Mouse (Mus musculus): Measurements from ENCODE around the gene Rho.

Gene Rho

GRCm38 (mm10) chr6:115931639-115932038 is at the start of gene Rho:
Rho (plus strand) TSS chr6:115931748.
- DNase-seq (ENCODE audit: low spot score) = no peak

- no peak for DNase-seq (ENCODE audit: low spot score)
Observed at GRCm38 (mm10) chr6:115884018-115884417, 47.5 kb upstream of the Rho start.

DNA sequence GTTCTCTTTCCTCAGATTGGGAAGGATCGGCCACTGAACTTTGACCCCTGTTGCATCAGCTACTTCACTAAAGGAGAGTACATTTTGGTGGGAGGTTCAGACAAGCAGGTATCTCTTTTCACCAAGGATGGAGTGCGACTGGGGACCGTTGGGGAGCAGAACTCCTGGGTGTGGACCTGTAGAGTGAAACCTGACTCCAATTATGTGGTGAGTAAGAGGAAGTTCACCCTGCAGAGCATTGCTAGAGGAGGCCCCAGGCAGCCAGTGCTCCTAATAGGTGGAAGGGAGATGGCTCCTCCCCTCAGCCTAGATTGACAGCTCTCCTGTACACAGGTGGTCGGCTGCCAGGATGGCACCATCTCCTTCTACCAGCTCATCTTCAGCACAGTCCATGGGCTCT is 44.7 kb upstream of the Rho start:
- DNase-seq (ENCODE audit: low spot score) = no peak

DNA sequence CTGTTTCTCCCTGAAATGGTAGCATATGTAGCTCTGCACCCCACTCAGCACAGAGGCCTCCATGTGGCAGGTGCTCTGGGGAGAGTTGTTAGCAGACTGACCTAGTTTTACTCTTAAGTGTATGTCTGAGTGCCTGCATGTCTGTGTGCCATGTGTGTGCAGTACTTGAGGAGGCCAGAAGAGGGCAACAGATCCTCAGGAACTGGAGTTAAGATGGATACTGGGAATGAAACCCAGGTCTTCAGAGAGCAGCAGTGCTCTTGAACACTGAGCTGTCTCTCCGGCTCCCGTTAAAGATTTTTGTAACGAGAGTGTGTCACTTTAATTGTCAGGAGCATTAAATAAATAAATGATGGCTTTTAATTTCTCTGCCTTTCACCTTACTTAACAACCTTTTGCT is 43.3 kb upstream of the Rho start:
- DNase-seq (ENCODE audit: low spot score) = no peak

GRCm38 (mm10) chr6:115890601-115891000 is 40.9 kb upstream of the Rho start:
- no peak for DNase-seq (ENCODE audit: low spot score)

GRCm38 (mm10) chr6:115891061-115891460 is 40.5 kb upstream of the Rho start:
- DNase-seq (ENCODE audit: low spot score) = no peak

GRCm38 (mm10) chr6:115891497-115892061 is 40.0 kb upstream of the Rho start:
- DNase-seq (ENCODE audit: low spot score) = peak; percentile 38

DNA sequence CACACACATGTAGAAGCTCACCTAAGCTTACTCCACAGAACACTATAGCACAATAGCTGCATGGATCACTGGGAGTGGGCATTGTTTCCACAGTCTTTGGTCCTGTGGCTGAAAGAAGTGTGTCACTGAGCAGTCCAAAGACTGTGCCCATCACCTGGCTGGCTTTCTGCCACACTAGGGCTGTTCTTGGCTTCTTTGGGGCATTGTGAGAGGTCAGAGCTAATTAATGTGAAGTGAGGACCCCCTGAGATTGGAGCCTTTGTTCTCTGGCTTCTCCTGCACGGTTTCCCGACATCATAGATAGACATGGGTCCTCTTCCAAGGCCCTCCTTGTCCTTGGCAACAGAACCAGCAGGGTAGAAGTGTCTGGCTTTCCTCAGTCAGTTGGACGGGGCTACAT is 39.2 kb upstream of the Rho start:
- DNase-seq (ENCODE audit: low spot score) = no peak

DNA sequence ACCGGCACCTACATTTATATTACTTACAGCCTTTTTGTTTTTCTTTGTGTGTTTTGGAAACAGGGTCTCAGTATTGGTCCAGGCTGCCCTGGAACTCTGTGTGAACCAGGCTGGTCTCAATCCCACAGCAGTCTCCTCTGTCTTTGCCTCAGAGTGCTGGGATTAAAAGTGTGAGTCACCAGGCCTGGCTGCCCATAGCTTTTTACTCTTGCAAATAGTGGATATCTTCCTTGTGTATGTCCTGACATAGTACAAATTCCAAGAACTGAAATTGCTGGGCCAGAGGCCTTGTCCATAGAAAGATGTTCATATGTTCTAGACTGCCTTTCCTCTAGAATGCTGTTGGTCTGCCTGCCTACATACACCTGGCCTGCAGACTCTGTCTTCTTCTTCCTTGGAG is 35.2 kb upstream of the Rho start:
- DNase-seq (ENCODE audit: low spot score) = no peak

DNA sequence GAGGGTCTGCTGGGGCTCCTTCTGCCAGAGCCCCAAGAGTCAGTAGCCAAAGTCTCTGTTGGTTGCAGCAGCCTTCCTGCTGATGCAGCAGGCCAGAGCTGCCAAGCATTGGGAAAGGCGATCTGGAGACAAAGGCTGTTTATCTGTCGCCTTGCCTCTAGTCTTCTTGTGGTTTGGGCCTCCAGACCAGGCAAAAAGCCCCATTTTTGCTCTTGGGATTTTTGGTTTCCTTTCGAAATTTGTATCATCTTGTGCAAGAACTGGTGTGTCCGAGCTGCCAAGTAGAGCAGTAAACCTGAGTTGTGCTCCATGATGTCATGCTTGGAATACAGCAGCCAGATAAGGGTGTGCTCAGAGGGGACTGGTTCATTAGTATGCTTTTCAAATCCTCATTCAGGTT is 34.4 kb upstream of the Rho start:
- DNase-seq (ENCODE audit: low spot score) = no peak

GRCm38 (mm10) chr6:115897926-115898520 is 33.5 kb upstream of the Rho start:
- no peak for DNase-seq (ENCODE audit: low spot score)

DNA sequence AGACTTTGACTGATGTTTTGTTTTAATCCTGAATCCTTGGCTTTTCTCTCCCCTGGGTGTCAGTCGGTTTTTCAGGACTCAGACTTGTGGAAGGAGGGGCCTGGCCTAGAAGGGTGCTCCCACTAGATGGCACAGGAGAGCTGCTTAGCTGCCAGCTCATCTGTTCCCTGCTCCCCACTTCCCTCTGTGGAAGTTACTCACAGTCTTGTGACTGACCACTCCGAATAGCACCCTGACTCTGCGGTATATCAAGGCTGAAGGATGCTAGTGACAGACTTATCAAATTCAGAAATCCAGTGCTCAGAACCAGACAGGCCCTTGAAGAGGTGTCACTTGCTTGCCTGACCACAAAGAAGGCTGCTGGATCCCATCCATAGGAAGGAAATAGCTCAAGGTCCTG is 30.5 kb upstream of the Rho start:
- DNase-seq (ENCODE audit: low spot score) = no peak

GRCm38 (mm10) chr6:115901489-115901931 is 30.0 kb upstream of the Rho start:
- no peak for DNase-seq (ENCODE audit: low spot score)

DNA sequence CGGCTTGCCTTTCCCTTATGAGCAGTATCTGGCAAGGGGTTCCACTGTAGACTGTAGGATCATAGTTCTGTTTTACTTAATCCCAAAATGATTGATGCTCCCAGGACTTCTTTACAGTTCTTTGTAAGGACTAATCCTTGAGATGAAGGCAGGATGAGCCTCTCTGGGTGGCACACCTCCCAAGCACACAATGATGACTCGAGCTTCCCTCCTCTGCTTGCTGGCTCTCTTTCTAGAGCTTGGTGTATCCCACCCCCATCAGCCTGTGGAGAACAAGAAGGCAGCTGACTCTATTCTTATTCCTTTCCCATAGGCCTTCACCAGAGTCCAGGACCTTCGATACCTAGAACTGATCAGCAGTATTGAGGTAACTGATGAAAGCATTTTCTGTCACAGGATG is 29.0 kb upstream of the Rho start:
- DNase-seq (ENCODE audit: low spot score) = no peak

- DNase-seq (ENCODE audit: low spot score) = no peak
Observed at GRCm38 (mm10) chr6:115905568-115905967, 26.0 kb upstream of the Rho start.

- DNase-seq (ENCODE audit: low spot score) = no peak
Observed at GRCm38 (mm10) chr6:115906455-115906854, 25.1 kb upstream of the Rho start.

DNA sequence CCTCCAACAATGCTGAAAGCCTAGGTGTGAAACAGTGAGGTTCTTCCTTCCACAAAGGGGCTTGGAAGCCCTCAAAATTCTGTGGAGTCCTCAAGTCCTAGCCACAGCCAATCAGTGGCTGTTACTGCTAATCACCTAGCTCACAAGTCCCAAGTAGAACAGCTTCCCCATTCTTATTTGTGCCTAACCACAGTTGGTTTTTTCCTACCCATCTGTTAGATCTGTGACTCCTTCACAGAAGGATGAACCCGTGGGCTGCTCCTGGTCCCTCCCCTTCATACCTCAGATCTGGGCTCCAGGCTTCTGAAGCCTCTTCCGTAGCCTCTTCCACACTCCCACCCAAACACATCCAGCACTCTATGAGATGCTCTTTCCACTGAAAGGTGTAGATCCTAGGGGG is 24.7 kb upstream of the Rho start:
- no peak for DNase-seq (ENCODE audit: low spot score)

GRCm38 (mm10) chr6:115908421-115908982 is 23.0 kb upstream of the Rho start:
- no peak for DNase-seq (ENCODE audit: low spot score)

GRCm38 (mm10) chr6:115909052-115909451 is 22.5 kb upstream of the Rho start:
- DNase-seq (ENCODE audit: low spot score) = no peak

DNA sequence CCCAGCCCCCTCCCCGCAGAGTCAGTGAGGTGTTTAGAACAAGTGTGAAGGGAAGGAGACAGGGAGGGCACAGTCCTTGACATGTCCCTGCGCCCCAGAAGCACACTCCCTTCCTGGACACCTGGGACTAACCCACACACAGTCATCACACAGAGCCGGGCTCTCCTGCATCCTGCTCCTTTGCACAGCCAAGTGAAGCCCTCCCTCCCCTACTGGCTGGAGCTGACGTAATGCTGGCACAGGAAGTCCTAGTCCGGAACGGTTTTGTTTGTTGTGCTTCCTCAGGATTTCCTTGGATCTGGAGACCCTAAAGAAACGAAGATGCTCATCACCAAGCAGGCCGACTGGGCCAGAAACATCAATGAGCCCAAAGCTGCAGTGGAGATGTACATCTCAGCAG is 21.6 kb upstream of the Rho start:
- DNase-seq (ENCODE audit: low spot score) = no peak

- no peak for DNase-seq (ENCODE audit: low spot score)
Observed at GRCm38 (mm10) chr6:115911763-115912162, 19.8 kb upstream of the Rho start.

DNA sequence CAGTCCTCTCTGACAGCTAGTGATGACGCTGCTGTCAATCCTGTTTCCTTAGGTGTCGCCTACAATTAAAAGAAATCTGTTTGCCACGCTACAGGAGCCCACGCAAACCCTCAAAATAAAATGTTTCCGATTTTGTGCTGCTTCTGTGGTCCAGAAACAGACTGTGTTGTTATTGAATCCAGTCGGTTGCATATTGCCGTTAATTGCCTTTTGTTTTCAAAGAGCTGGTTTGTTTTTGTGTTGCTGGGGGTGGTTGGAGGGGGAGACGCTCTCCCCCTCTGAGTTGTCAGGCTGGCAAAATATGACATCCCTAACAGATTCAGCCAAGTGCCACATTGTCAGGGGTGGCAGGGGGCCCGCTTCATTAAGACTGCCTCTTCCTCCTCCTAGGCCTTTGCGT is 18.1 kb upstream of the Rho start:
- DNase-seq (ENCODE audit: low spot score) = no peak

DNA sequence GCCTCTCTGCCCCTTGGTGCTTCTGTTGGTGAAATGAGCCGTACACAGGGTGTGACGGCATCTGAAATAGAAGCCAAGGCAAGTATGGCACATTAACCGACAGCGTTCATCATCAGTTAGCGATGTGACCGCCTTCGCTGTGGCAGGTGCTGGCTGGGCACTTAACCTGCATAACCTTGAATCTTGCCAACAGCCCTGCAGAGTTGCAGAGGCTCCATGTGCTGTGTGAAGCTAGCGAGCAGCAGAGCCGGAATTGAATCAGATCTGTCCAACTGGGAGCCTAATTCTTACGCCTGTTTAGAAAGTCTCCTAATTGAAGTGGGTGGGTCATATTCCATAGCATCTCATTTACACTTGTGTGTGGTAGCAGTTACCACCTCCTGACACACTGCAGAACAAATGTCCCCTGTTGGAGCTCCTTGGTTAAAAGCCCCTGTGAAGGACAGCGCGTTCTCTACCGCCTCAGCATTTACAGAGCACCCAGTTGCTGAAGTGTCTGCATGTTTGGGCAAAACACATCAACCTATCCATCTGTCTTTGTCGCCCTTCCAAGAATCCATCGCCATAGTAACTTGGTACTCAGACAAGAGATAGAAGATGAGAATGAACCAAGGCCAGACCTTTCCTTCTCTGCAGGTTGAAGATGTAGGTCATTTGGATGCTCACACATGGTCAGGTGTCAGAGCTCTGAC is 16.9 kb upstream of the Rho start:
- no peak for DNase-seq (ENCODE audit: low spot score)
